Mouse (Mus musculus): ENCODE results near the gene Traf7. TPM values are rescaled to one million over a fixed set of nuclear protein-coding genes. Genes with fewer than 3 reads are reported as not detected.

The Traf7 gene
- 85.9 and 94.2 TPM in 2 replicates for polyA plus RNA-seq (2015; fragmentation: Nextera tagmentation; extraction: Ambion mirVana)

GRCm38 (mm10) chr17:24527723-24528559, at the start of gene Traf7:
Gene Traf7 (minus strand): TSS chr17:24527938.
- peak within 1 kb of the TSS; percentile 97 for H3K9ac ChIP-seq (ENCODE audit: low read depth, low read length)
- peak; percentile 98 for ATAC-seq
- no peaks in the 10 kb centered on the region; the same call in 1 of the 2 replicates for H3K36me3 ChIP-seq (ENCODE audit: control insufficient read depth, insufficient read depth, low read length)
- H3K4me3 ChIP-seq (ENCODE audit: low read length): peak within 1 kb of the TSS; percentile 94
- H3K9me3 ChIP-seq (ENCODE audit: control insufficient read depth, low read length): no peaks in the 10 kb centered on the region
- peak within 1 kb of the TSS; percentile 89 for H3K27ac ChIP-seq (ENCODE audit: low read depth, low read length)
- peak within 1 kb of the TSS; percentile 80 for H3K4me2 ChIP-seq (ENCODE audit: low read length)
- no peaks in the 10 kb centered on the region for H3K27me3 ChIP-seq (replicated peaks; ENCODE audit: control insufficient read depth, insufficient read depth, low read length)
- WGBS: under 1% methylated on average over 40 of the region's 40 CpGs
- peaks cover 47% of the 10 kb centered on the region for H3K4me1 ChIP-seq (ENCODE audit: control insufficient read depth, insufficient read depth, low read depth, low read length)

- no peak for ATAC-seq
- Histone ChIP-seq H3K9ac (ENCODE audit: low read depth, low read length) (no peak overlapping the region), H3K27ac (ENCODE audit: low read depth, low read length) (no peak overlapping the region), H3K27me3 (replicated peaks; ENCODE audit: control insufficient read depth, insufficient read depth, low read length) (no peaks in the 10 kb centered on the region), H3K9me3 (ENCODE audit: control insufficient read depth, low read length) (no peaks in the 10 kb centered on the region), H3K4me2 (ENCODE audit: low read length) (no peak overlapping the region), H3K4me1 (ENCODE audit: control insufficient read depth, insufficient read depth, low read depth, low read length) (no peaks in the 10 kb centered on the region), H3K36me3 (ENCODE audit: control insufficient read depth, insufficient read depth, low read length) (peaks cover 60% of the 10 kb centered on the region), H3K4me3 (ENCODE audit: low read length) (no peak overlapping the region)
- WGBS: 93% methylated on average over 9 of the region's 9 CpGs
Measured at GRCm38 (mm10) chr17:24573811-24574210, 46.1 kb upstream of the Traf7 start.

GRCm38 (mm10) chr17:24572651-24573245, 45.0 kb upstream of the Traf7 start:
- no peaks in the 10 kb centered on the region for H3K4me1 ChIP-seq (ENCODE audit: control insufficient read depth, insufficient read depth, low read depth, low read length)
- no peak overlapping the region for H3K4me2 ChIP-seq (ENCODE audit: low read length)
- H3K27ac ChIP-seq (ENCODE audit: low read depth, low read length): no peak overlapping the region
- WGBS: 96% methylated on average over 12 of the region's 12 CpGs
- no peaks in the 10 kb centered on the region for H3K27me3 ChIP-seq (replicated peaks; ENCODE audit: control insufficient read depth, insufficient read depth, low read length)
- no peak overlapping the region for H3K4me3 ChIP-seq (ENCODE audit: low read length)
- no peak for ATAC-seq
- no peaks in the 10 kb centered on the region for H3K9me3 ChIP-seq (ENCODE audit: control insufficient read depth, low read length)
- no peak overlapping the region for H3K9ac ChIP-seq (ENCODE audit: low read depth, low read length)
- H3K36me3 ChIP-seq (ENCODE audit: control insufficient read depth, insufficient read depth, low read length): peaks cover 56% of the 10 kb centered on the region

GRCm38 (mm10) chr17:24569837-24570236, 42.1 kb upstream of the Traf7 start:
- H3K36me3 ChIP-seq (ENCODE audit: control insufficient read depth, insufficient read depth, low read length): peaks cover 48% of the 10 kb centered on the region
- H3K4me3 ChIP-seq (ENCODE audit: low read length): no peak overlapping the region
- H3K9me3 ChIP-seq (ENCODE audit: control insufficient read depth, low read length): no peaks in the 10 kb centered on the region
- H3K9ac ChIP-seq (ENCODE audit: low read depth, low read length): no peak overlapping the region
- WGBS: 89% methylated on average over 4 of the region's 4 CpGs
- no peaks in the 10 kb centered on the region for H3K27me3 ChIP-seq (replicated peaks; ENCODE audit: control insufficient read depth, insufficient read depth, low read length)
- no peak overlapping the region for H3K4me2 ChIP-seq (ENCODE audit: low read length)
- no peaks in the 10 kb centered on the region for H3K4me1 ChIP-seq (ENCODE audit: control insufficient read depth, insufficient read depth, low read depth, low read length)
- H3K27ac ChIP-seq (ENCODE audit: low read depth, low read length): no peak overlapping the region
- ATAC-seq: no peak

GRCm38 (mm10) chr17:24567034-24567779, 39.5 kb upstream of the Traf7 start:
- no peak overlapping the region for H3K4me2 ChIP-seq (ENCODE audit: low read length)
- no peaks in the 10 kb centered on the region for H3K4me1 ChIP-seq (ENCODE audit: control insufficient read depth, insufficient read depth, low read depth, low read length)
- no peaks in the 10 kb centered on the region for H3K9me3 ChIP-seq (ENCODE audit: control insufficient read depth, low read length)
- 61% methylated on average over 8 of the region's 8 CpGs for WGBS
- no peak overlapping the region for H3K27ac ChIP-seq (ENCODE audit: low read depth, low read length)
- H3K4me3 ChIP-seq (ENCODE audit: low read length): no peak overlapping the region
- H3K36me3 ChIP-seq (ENCODE audit: control insufficient read depth, insufficient read depth, low read length): peaks cover 32% of the 10 kb centered on the region
- no peak for ATAC-seq
- H3K27me3 ChIP-seq (replicated peaks; ENCODE audit: control insufficient read depth, insufficient read depth, low read length): no peaks in the 10 kb centered on the region
- H3K9ac ChIP-seq (ENCODE audit: low read depth, low read length): no peak overlapping the region

GRCm38 (mm10) chr17:24565792-24566191, 38.1 kb upstream of the Traf7 start:
- Histone ChIP-seq H3K9me3 (ENCODE audit: control insufficient read depth, low read length) (no peaks in the 10 kb centered on the region), H3K9ac (ENCODE audit: low read depth, low read length) (no peak overlapping the region), H3K4me3 (ENCODE audit: low read length) (no peak overlapping the region), H3K27ac (ENCODE audit: low read depth, low read length) (no peak overlapping the region), H3K36me3 (ENCODE audit: control insufficient read depth, insufficient read depth, low read length) (peaks cover 25% of the 10 kb centered on the region), H3K4me2 (ENCODE audit: low read length) (no peak overlapping the region), H3K4me1 (ENCODE audit: control insufficient read depth, insufficient read depth, low read depth, low read length) (no peaks in the 10 kb centered on the region), H3K27me3 (replicated peaks; ENCODE audit: control insufficient read depth, insufficient read depth, low read length) (no peaks in the 10 kb centered on the region)
- WGBS: 49% methylated on average over 3 of the region's 3 CpGs
- ATAC-seq: no peak

- H3K9ac ChIP-seq (ENCODE audit: low read depth, low read length): no peak overlapping the region
- H3K4me1 ChIP-seq (ENCODE audit: control insufficient read depth, insufficient read depth, low read depth, low read length): no peaks in the 10 kb centered on the region
- ATAC-seq: no peak
- no peak overlapping the region for H3K27ac ChIP-seq (ENCODE audit: low read depth, low read length)
- no peak overlapping the region for H3K4me3 ChIP-seq (ENCODE audit: low read length)
- 90% methylated on average over 3 of the region's 3 CpGs for WGBS
- H3K27me3 ChIP-seq (replicated peaks; ENCODE audit: control insufficient read depth, insufficient read depth, low read length): no peaks in the 10 kb centered on the region
- H3K9me3 ChIP-seq (ENCODE audit: control insufficient read depth, low read length): no peaks in the 10 kb centered on the region
- peaks cover 19% of the 10 kb centered on the region for H3K36me3 ChIP-seq (ENCODE audit: control insufficient read depth, insufficient read depth, low read length)
- no peak overlapping the region for H3K4me2 ChIP-seq (ENCODE audit: low read length)
Measured at GRCm38 (mm10) chr17:24565092-24565491, 37.4 kb upstream of the Traf7 start.

- WGBS: 93% methylated on average over 4 of the region's 4 CpGs
- H3K9ac ChIP-seq (ENCODE audit: low read depth, low read length): no peak overlapping the region
- ATAC-seq: no peak
Measured at GRCm38 (mm10) chr17:24564422-24564821, 36.7 kb upstream of the Traf7 start.

GRCm38 (mm10) chr17:24563638-24564037, 35.9 kb upstream of the Traf7 start:
- no peak for ATAC-seq
- Histone ChIP-seq H3K4me1 (ENCODE audit: control insufficient read depth, insufficient read depth, low read depth, low read length) (peaks cover 3% of the 10 kb centered on the region), H3K9ac (ENCODE audit: low read depth, low read length) (no peak overlapping the region), H3K9me3 (ENCODE audit: control insufficient read depth, low read length) (no peaks in the 10 kb centered on the region), H3K27me3 (replicated peaks; ENCODE audit: control insufficient read depth, insufficient read depth, low read length) (no peaks in the 10 kb centered on the region), H3K36me3 (ENCODE audit: control insufficient read depth, insufficient read depth, low read length) (peaks cover 10% of the 10 kb centered on the region), H3K4me2 (ENCODE audit: low read length) (no peak overlapping the region), H3K27ac (ENCODE audit: low read depth, low read length) (no peak overlapping the region), H3K4me3 (ENCODE audit: low read length) (no peak overlapping the region)
- WGBS: 79% methylated on average over 5 of the region's 5 CpGs

More at GRCm38 (mm10) chr17:24564422-24564821, 36.7 kb upstream of the Traf7 start:
- Histone ChIP-seq H3K4me2 (ENCODE audit: low read length) (no peak overlapping the region), H3K27ac (ENCODE audit: low read depth, low read length) (no peak overlapping the region), H3K4me3 (ENCODE audit: low read length) (no peak overlapping the region), H3K4me1 (ENCODE audit: control insufficient read depth, insufficient read depth, low read depth, low read length) (no peaks in the 10 kb centered on the region), H3K27me3 (replicated peaks; ENCODE audit: control insufficient read depth, insufficient read depth, low read length) (no peaks in the 10 kb centered on the region), H3K9me3 (ENCODE audit: control insufficient read depth, low read length) (no peaks in the 10 kb centered on the region), H3K36me3 (ENCODE audit: control insufficient read depth, insufficient read depth, low read length) (peaks cover 13% of the 10 kb centered on the region)

All from hindbrain, embryonic 16.5 days (tissue).